Mouse (Mus musculus): Measurements from ENCODE around the gene Olfr51.
A peak's percentile ranks its signal among the peaks of the same experiment; 100 is the strongest.
"Not testable (repeated sequence)": the region's sequence is repeated elsewhere in the genome, so short reads cannot be mapped to it uniquely, and the experiment has no call there.

The Olfr51 gene

GRCm38 (mm10) chr11:51003296-51003695 is at the start of gene Olfr51:
Gene Olfr51 (plus strand): TSS chr11:51003596.
- no peak for DNase-seq (ENCODE audit: low spot score in 2 of 2)

GRCm38 (mm10) chr11:50953665-50954064 is 49.7 kb upstream of the Olfr51 start, which contains the start of gene Prop1:
Gene Prop1 (minus strand): TSS chr11:50953765.
- DNase-seq (ENCODE audit: low spot score in 2 of 2), result no peak

- no peak for DNase-seq (ENCODE audit: low spot score in 2 of 2)
Observed at GRCm38 (mm10) chr11:50964886-50965285, 38.5 kb upstream of the Olfr51 start.

- no peak for DNase-seq (ENCODE audit: low spot score in 2 of 2)
Observed at GRCm38 (mm10) chr11:50966230-50966629, 37.2 kb upstream of the Olfr51 start, which contains the start of gene Olfr1378. Gene Olfr1378 (plus strand): TSS chr11:50966530.

GRCm38 (mm10) chr11:50977216-50977615 is 26.2 kb upstream of the Olfr51 start:
- no peak for DNase-seq (ENCODE audit: low spot score in 2 of 2)

GRCm38 (mm10) chr11:50981667-50982066 is 21.7 kb upstream of the Olfr51 start, which contains the start of gene Olfr1377:
Gene Olfr1377 (plus strand): TSS chr11:50981967.
- DNase-seq (ENCODE audit: low spot score in 2 of 2), result no peak

GRCm38 (mm10) chr11:51011821-51012220 is 8.4 kb downstream of the Olfr51 start:
- DNase-seq (ENCODE audit: low spot score in 2 of 2), result no peak

GRCm38 (mm10) chr11:51013936-51014335 is 10.5 kb downstream of the Olfr51 start, which contains the start of gene Olfr54:
Gene Olfr54 (plus strand): TSS chr11:51014236.
- no peak for DNase-seq (ENCODE audit: low spot score in 2 of 2)

- no peak for DNase-seq (ENCODE audit: low spot score in 2 of 2)
Observed at GRCm38 (mm10) chr11:51016341-51016740, 12.9 kb downstream of the Olfr51 start.

GRCm38 (mm10) chr11:51026811-51027210 is 23.4 kb downstream of the Olfr51 start:
- not testable (repeated sequence) for DNase-seq (ENCODE audit: low spot score in 2 of 2)

- not testable (repeated sequence) for DNase-seq (ENCODE audit: low spot score in 2 of 2)
Observed at GRCm38 (mm10) chr11:51029381-51029780, 26.0 kb downstream of the Olfr51 start.

GRCm38 (mm10) chr11:51030225-51030624 is 26.8 kb downstream of the Olfr51 start:
- no peak for DNase-seq (ENCODE audit: low spot score in 2 of 2)

GRCm38 (mm10) chr11:51032851-51033250 is 29.5 kb downstream of the Olfr51 start:
- DNase-seq (ENCODE audit: low spot score in 2 of 2), result peak in 1 of 2 experiments; percentile 3

GRCm38 (mm10) chr11:51034141-51034540 is 30.7 kb downstream of the Olfr51 start:
- DNase-seq (ENCODE audit: low spot score in 2 of 2), result not testable (repeated sequence)

GRCm38 (mm10) chr11:51035951-51036350 is 32.6 kb downstream of the Olfr51 start:
- no peak for DNase-seq (ENCODE audit: low spot score in 2 of 2)

- DNase-seq (ENCODE audit: low spot score in 2 of 2), result not testable (repeated sequence)
Observed at GRCm38 (mm10) chr11:51044776-51045175, 41.4 kb downstream of the Olfr51 start.

- DNase-seq (ENCODE audit: low spot score in 2 of 2), result not testable (repeated sequence)
Observed at GRCm38 (mm10) chr11:51047809-51048208, 44.4 kb downstream of the Olfr51 start, which contains the start of gene Olfr1375. Gene Olfr1375 (plus strand): TSS chr11:51048109.

- no peak for DNase-seq (ENCODE audit: low spot score in 2 of 2)
Observed at GRCm38 (mm10) chr11:51051678-51052077, 48.3 kb downstream of the Olfr51 start.

- DNase-seq (ENCODE audit: low spot score in 2 of 2), result no peak
Observed at GRCm38 (mm10) chr11:51053230-51053629, 49.8 kb downstream of the Olfr51 start.

GRCm38 (mm10) chr11:51059151-51059571 is 55.8 kb downstream of the Olfr51 start, which contains the start of gene Zfp354a:
Gene Zfp354a (plus strand): TSS chr11:51059257.
- no peak for DNase-seq (ENCODE audit: low spot score in 2 of 2)
